Mouse (Mus musculus): ENCODE measurements around the gene Tubd1. TPM values are rescaled to one million over a fixed set of nuclear protein-coding genes. Genes with fewer than 3 reads are reported as not detected.

Gene Tubd1
- polyA plus RNA-seq (2017; shearing (Covaris generic)) = 7.6 TPM

DNA sequence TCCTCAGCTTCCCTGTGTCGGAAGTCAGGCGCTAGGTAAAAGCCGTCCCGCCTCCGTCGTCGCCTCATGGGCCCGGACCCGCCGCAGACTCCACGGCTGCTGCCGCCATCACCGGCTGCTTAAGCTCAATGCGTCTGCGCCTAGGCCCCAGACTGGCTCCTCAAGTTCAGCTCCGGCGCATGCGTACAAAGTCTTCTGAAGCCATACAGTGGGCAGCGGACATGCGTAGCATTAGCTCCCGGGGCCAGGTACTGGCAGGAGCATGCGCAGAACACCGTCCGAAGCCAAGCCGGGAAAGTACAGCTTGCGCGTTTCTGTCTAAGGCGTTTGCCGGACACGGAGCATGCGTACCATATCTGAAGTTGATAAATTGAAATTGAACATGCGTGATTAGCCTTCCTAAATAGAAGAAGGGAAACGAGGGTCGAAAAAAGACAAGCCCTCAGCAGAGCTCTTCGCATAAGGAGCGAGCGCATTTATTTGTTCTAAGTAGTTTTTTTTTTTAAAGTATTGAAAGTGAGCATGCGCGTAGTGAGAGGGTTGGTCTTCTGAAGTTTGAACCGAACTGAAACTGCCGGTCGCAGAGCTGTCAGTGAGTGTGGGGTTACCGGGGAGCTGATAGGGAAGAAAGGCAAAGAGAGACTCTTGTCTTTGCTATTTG is at the start of gene Tubd1, which contains the start of gene Rps6kb1:
Tubd1 (plus strand) TSS at position 353 of the 661 bp plus-strand sequence.
Rps6kb1 (minus strand) TSS at position 167 of the 661 bp plus-strand sequence.

Other genes starting within 250 kb of the Tubd1 start
- gene Med13, start 187.4 kb upstream of the Tubd1 start, polyA plus RNA-seq (2017; shearing (Covaris generic)) = 23.8 TPM
- gene Rnft1, start 60.3 kb upstream of the Tubd1 start, polyA plus RNA-seq (2017; shearing (Covaris generic)) = 50.7 TPM
- 50.2 TPM for gene Rps6kb1, start 186 bp upstream of the Tubd1 start, polyA plus RNA-seq (2017; shearing (Covaris generic))
- gene Vmp1, start 138.8 kb downstream of the Tubd1 start, polyA plus RNA-seq (2017; shearing (Covaris generic)) = 148 TPM
- 10.4 TPM for gene Ptrh2, start 139.0 kb downstream of the Tubd1 start, polyA plus RNA-seq (2017; shearing (Covaris generic))
- gene Cltc, start 212.6 kb downstream of the Tubd1 start, polyA plus RNA-seq (2017; shearing (Covaris generic)) = 125 TPM